Mouse (Mus musculus) cerebellum, adult 9-10 months (tissue): ENCODE results near the gene Gatad1.
A peak's percentile ranks its signal among the peaks of the same experiment; 100 is the strongest.
"Not testable (repeated sequence)": the region's sequence is repeated elsewhere in the genome, so short reads cannot be mapped to it uniquely, and the experiment has no call there.

ENCODE experiments used
- DNase-seq: peaks from one replicate; pipeline ENCODE4 v3.0.0; 2022

The Gatad1 gene

GRCm38 (mm10) chr5:3657085-3657484 lies at the start of gene Gatad1:
TSS of gene Gatad1 (minus strand) at chr5:3657185.
- DNase-seq = no peak

- DNase-seq = no peak
These were observed 45.2 kb upstream of the Gatad1 start for GRCm38 (mm10) chr5:3702180-3702579.

- DNase-seq = no peak
These were observed 43.0 kb upstream of the Gatad1 start for GRCm38 (mm10) chr5:3700025-3700424.

- no peak for DNase-seq
These were observed 39.0 kb upstream of the Gatad1 start for GRCm38 (mm10) chr5:3696031-3696430.

- DNase-seq = no peak
These were observed 38.2 kb upstream of the Gatad1 start for GRCm38 (mm10) chr5:3695191-3695590.

- DNase-seq = no peak
These were observed 36.0 kb upstream of the Gatad1 start for GRCm38 (mm10) chr5:3692956-3693355.

GRCm38 (mm10) chr5:3691283-3691682 lies 34.3 kb upstream of the Gatad1 start:
- DNase-seq = no peak

GRCm38 (mm10) chr5:3688298-3688697 lies 31.3 kb upstream of the Gatad1 start:
- DNase-seq = no peak

- no peak for DNase-seq
These were observed 13.1 kb upstream of the Gatad1 start for GRCm38 (mm10) chr5:3669938-3670554.

GRCm38 (mm10) chr5:3666585-3666984 lies 9.6 kb upstream of the Gatad1 start:
- no peak for DNase-seq

- no peak for DNase-seq
These were observed 8.2 kb upstream of the Gatad1 start for GRCm38 (mm10) chr5:3665225-3665624.

GRCm38 (mm10) chr5:3653801-3654200 lies 3.2 kb downstream of the Gatad1 start:
- no peak for DNase-seq

- DNase-seq = not testable (repeated sequence)
These were observed 3.9 kb downstream of the Gatad1 start for GRCm38 (mm10) chr5:3652903-3653575.

- DNase-seq = no peak
These were observed 5.4 kb downstream of the Gatad1 start for GRCm38 (mm10) chr5:3651621-3652020.

- DNase-seq = no peak
These were observed 6.1 kb downstream of the Gatad1 start, which contains the start of gene Tmbim7 for GRCm38 (mm10) chr5:3650881-3651280. TSS of gene Tmbim7 (plus strand) at chr5:3651181.

- DNase-seq = no peak
These were observed 8.2 kb downstream of the Gatad1 start for GRCm38 (mm10) chr5:3648849-3649210.

GRCm38 (mm10) chr5:3648206-3648848 lies 8.7 kb downstream of the Gatad1 start:
- DNase-seq = no peak

- DNase-seq = peak; percentile 91
These were observed 9.3 kb downstream of the Gatad1 start for GRCm38 (mm10) chr5:3647708-3648121.

- peak; percentile 59 for DNase-seq
These were observed 9.8 kb downstream of the Gatad1 start for GRCm38 (mm10) chr5:3646991-3647707.

GRCm38 (mm10) chr5:3646539-3646938 lies 10.4 kb downstream of the Gatad1 start:
- DNase-seq = no peak

- no peak for DNase-seq
These were observed 11.7 kb downstream of the Gatad1 start for GRCm38 (mm10) chr5:3645326-3645725.

GRCm38 (mm10) chr5:3644621-3645020 lies 12.4 kb downstream of the Gatad1 start:
- no peak for DNase-seq

- DNase-seq = no peak
These were observed 21.7 kb downstream of the Gatad1 start for GRCm38 (mm10) chr5:3635286-3635685.

GRCm38 (mm10) chr5:3633951-3634350 lies 23.0 kb downstream of the Gatad1 start:
- DNase-seq = no peak
